Mouse (Mus musculus) heart, postnatal 36 days (tissue): ENCODE results near the gene BC029722. TPM values are rescaled to one million over a fixed set of nuclear protein-coding genes. Genes with fewer than 3 reads are reported as not detected.
"Not testable (repeated sequence)": the region's sequence is repeated elsewhere in the genome, so short reads cannot be mapped to it uniquely, and the experiment has no call there.

ENCODE experiments used
- DNase-seq, 2 experiments: peaks; one replicate each; pipeline ENCODE4 v3.0.0; 2021 to 2022
- intact Hi-C: fragments of 180-260 bp; cut with DNase I; formaldehyde crosslinking; loops from one replicate; pipeline ENCODE4 v1.15.1; 2025
- total RNA-seq, 2 experiments: library from RNA; stranded (reverse); gene quantifications; 2 replicates each; pipeline ENCODE4 v1.2.3; 2021

Gene BC029722
- 10 to 100 TPM; 26.2 to 27.7 TPM for total RNA-seq

- no peak for DNase-seq
- intact Hi-C loops = loop anchor here (5.0 kb wide), 1 partner anchor 127 kb away; the partner anchor contains the start of gene Trpc4ap
These were observed at the start of gene BC029722 for GRCm38 (mm10) chr2:155819392-155819448. Gene BC029722 (minus strand): TSS chr2:155819426.

- no peak for DNase-seq
- intact Hi-C loops = no loop called here
These were observed 49.1 kb upstream of the BC029722 start for GRCm38 (mm10) chr2:155868320-155868719.

GRCm38 (mm10) chr2:155863301-155863867, 44.2 kb upstream of the BC029722 start:
- DNase-seq = no peak
- intact Hi-C loops = no loop called here

GRCm38 (mm10) chr2:155862573-155863300, 43.5 kb upstream of the BC029722 start:
- intact Hi-C loops = no loop called here
- no peak for DNase-seq

- intact Hi-C loops = no loop called here
- no peak for DNase-seq
These were observed 42.4 kb upstream of the BC029722 start for GRCm38 (mm10) chr2:155861581-155861980.

- no peak for DNase-seq
- intact Hi-C loops = no loop called here
These were observed 40.9 kb upstream of the BC029722 start for GRCm38 (mm10) chr2:155860102-155860501.

- no peak for DNase-seq
- intact Hi-C loops = no loop called here
These were observed 33.3 kb upstream of the BC029722 start for GRCm38 (mm10) chr2:155852536-155852935.

- DNase-seq = no peak
These were observed 30.9 kb upstream of the BC029722 start for GRCm38 (mm10) chr2:155850120-155850519.

GRCm38 (mm10) chr2:155849464-155849863, 30.2 kb upstream of the BC029722 start:
- intact Hi-C loops = loop anchor here (10.0 kb wide), 1 partner anchor 435 kb away; no protein-coding TSS in a partner anchor
- no peak for DNase-seq

More at GRCm38 (mm10) chr2:155850120-155850519, 30.9 kb upstream of the BC029722 start:
- intact Hi-C loops = no loop called here

- intact Hi-C loops = loop anchor here (1.0 to 10.0 kb wide), 2 partner anchors 98 to 437 kb away; no protein-coding TSS in a partner anchor
- DNase-seq = peak; percentile 74 to 77
These were observed 29.1 kb upstream of the BC029722 start for GRCm38 (mm10) chr2:155848291-155848690.

GRCm38 (mm10) chr2:155846930-155847329, 27.7 kb upstream of the BC029722 start:
- intact Hi-C loops = loop anchor here (10.0 kb wide), 1 partner anchor 438 kb away; no protein-coding TSS in a partner anchor
- no peak for DNase-seq

GRCm38 (mm10) chr2:155838961-155839360, 19.7 kb upstream of the BC029722 start:
- no peak for DNase-seq
- intact Hi-C loops = no loop called here

GRCm38 (mm10) chr2:155837961-155838360, 18.7 kb upstream of the BC029722 start:
- intact Hi-C loops = no loop called here
- DNase-seq = no peak

GRCm38 (mm10) chr2:155834732-155835131, 15.5 kb upstream of the BC029722 start, which contains the start of gene Fam83c:
Gene Fam83c (minus strand): TSS chr2:155834854.
- intact Hi-C loops = no loop called here

GRCm38 (mm10) chr2:155832087-155832486, 12.9 kb upstream of the BC029722 start:
- DNase-seq, intact Hi-C loops: not testable (repeated sequence)

More at GRCm38 (mm10) chr2:155834732-155835131, 15.5 kb upstream of the BC029722 start, which contains the start of gene Fam83c:
- no peak for DNase-seq

- intact Hi-C loops = no loop called here
These were observed 12.1 kb upstream of the BC029722 start for GRCm38 (mm10) chr2:155831302-155831701.

GRCm38 (mm10) chr2:155830841-155831240, 11.6 kb upstream of the BC029722 start:
- no peak for DNase-seq
- intact Hi-C loops = no loop called here

More at GRCm38 (mm10) chr2:155831302-155831701, 12.1 kb upstream of the BC029722 start:
- DNase-seq = no peak

GRCm38 (mm10) chr2:155826630-155827424, 7.6 kb upstream of the BC029722 start, which contains the start of gene Eif6:
Gene Eif6 (minus strand): TSS chr2:155826925.
- intact Hi-C loops = no loop called here
- peak; percentile 82 to 83 for DNase-seq

- intact Hi-C loops = no loop called here
- DNase-seq = no peak
These were observed 6.8 kb upstream of the BC029722 start for GRCm38 (mm10) chr2:155825904-155826629.

GRCm38 (mm10) chr2:155823722-155824121, 4.5 kb upstream of the BC029722 start:
- intact Hi-C loops = no loop called here
- DNase-seq = no peak

GRCm38 (mm10) chr2:155820779-155821178, 1.6 kb upstream of the BC029722 start:
- no peak for DNase-seq
- intact Hi-C loops = no loop called here
